Mouse (Mus musculus): Measurements from ENCODE around the gene Nudt14.

GRCm38 (mm10) chr12:112965783-112966182 is 23.9 kb upstream of the Nudt14 start:
- TF ChIP-seq EP300 (IDR thresholded peaks at IDR 0.05; ENCODE audit: low read depth) (no peak), CTCF (IDR thresholded peaks at IDR 0.05; ENCODE audit: low read depth) (no peak)
